ENCODE assay signal across 13 mouse cellular contexts in genomic region chr10:91126618-91127355, GRCm38 (mm10). TPM values are rescaled to one million over a fixed set of nuclear protein-coding genes. Genes with fewer than 3 reads are reported as not detected.
DNase-seq lines count a peak whose midpoint lies in the region; ATAC-seq and TF ChIP-seq lines count a peak whose summit lies in the region.
"Had no signal": no experiment of that assay in that cellular context is flagged by ENCODE, and none has a peak within 500 bp of the region (broad histone marks: within the 10 kb centered on the region; RNA-seq: fewer than 3 reads in every experiment).

No protein-coding gene starts in this region.

- intact Hi-C loops in heart, postnatal 36 days (cut with DNase I): no loop called here

- WGBS in heart, embryonic 12.5 days: 32% methylated on average over 10 of the region's 10 CpGs
- WGBS in kidney, embryonic 16.5 days: 59% methylated on average over 10 of the region's 10 CpGs
- WGBS in hindbrain, postnatal 0 days: 68% methylated on average over 10 of the region's 10 CpGs
- 84% methylated on average over 10 of the region's 10 CpGs for WGBS in forebrain, embryonic 13.5 days

- H3K9me3 ChIP-seq in heart, embryonic 12.5 days (replicated peaks): no peaks in the 10 kb centered on the region
- no peaks in the 10 kb centered on the region for H3K9me3 ChIP-seq in kidney, embryonic 16.5 days (ENCODE audit: low read length)
- H3K9me3 ChIP-seq in hindbrain, postnatal 0 days (ENCODE audit: low read length): no peaks in the 10 kb centered on the region
- peaks cover 3% of the 10 kb centered on the region; the same call in 1 of the 2 replicates for H3K9me3 ChIP-seq in forebrain, embryonic 13.5 days (replicated peaks)
- H3K9me3 ChIP-seq: midbrain, embryonic 12.5 days had no signal

- peaks cover 3% of the 10 kb centered on the region for H3K36me3 ChIP-seq in heart, embryonic 12.5 days
- H3K36me3 ChIP-seq in kidney, embryonic 16.5 days (ENCODE audit: insufficient read depth, low read length): peaks cover 3% of the 10 kb centered on the region
- peaks cover 3% of the 10 kb centered on the region; the same call in 1 of the 2 replicates for H3K36me3 ChIP-seq in hindbrain, postnatal 0 days (ENCODE audit: insufficient read depth, low read length)
- peaks cover 3% of the 10 kb centered on the region for H3K36me3 ChIP-seq in forebrain, embryonic 13.5 days (ENCODE audit: poor library complexity, severe bottlenecking)

- H3K27me3 ChIP-seq in heart, embryonic 12.5 days (replicated peaks): no peaks in the 10 kb centered on the region
- no peaks in the 10 kb centered on the region for H3K27me3 ChIP-seq in kidney, embryonic 16.5 days (ENCODE audit: insufficient read depth, low read length)
- H3K27me3 ChIP-seq in hindbrain, postnatal 0 days (ENCODE audit: insufficient read depth, low read length): no peaks in the 10 kb centered on the region
- H3K27me3 ChIP-seq in forebrain, embryonic 13.5 days: no peaks in the 10 kb centered on the region
- H3K27me3 ChIP-seq: midbrain, embryonic 12.5 days had no signal

- H3K4me2 ChIP-seq in heart, embryonic 12.5 days: no peak overlapping the region
- no peak overlapping the region for H3K4me2 ChIP-seq in kidney, embryonic 16.5 days (replicated peaks; ENCODE audit: low read depth, low read length)
- H3K4me2 ChIP-seq in hindbrain, postnatal 0 days (ENCODE audit: low read depth, low read length): no peak overlapping the region
- H3K4me2 ChIP-seq in forebrain, embryonic 13.5 days: no peak overlapping the region
- H3K4me2 ChIP-seq: midbrain, embryonic 12.5 days had no signal

- no peak for ATAC-seq in heart, embryonic 12.5 days (ENCODE audit: insufficient number of reproducible peaks, low FRiP score)
- ATAC-seq in kidney, embryonic 16.5 days (ENCODE audit: low FRiP score, low TSS enrichment): no peak
- ATAC-seq in hindbrain, postnatal 0 days: no peak
- no peak for ATAC-seq in forebrain, embryonic 13.5 days

- H3K4me3 ChIP-seq in heart, embryonic 12.5 days: no peak overlapping the region
- H3K4me3 ChIP-seq in kidney, embryonic 16.5 days (ENCODE audit: low read length): no peak overlapping the region
- H3K4me3 ChIP-seq in hindbrain, postnatal 0 days (ENCODE audit: low read length): no peak overlapping the region
- no peak overlapping the region for H3K4me3 ChIP-seq in forebrain, embryonic 13.5 days
- H3K4me3 ChIP-seq: midbrain, embryonic 12.5 days had no signal

- H3K27ac ChIP-seq in heart, embryonic 12.5 days (ENCODE audit: poor library complexity, severe bottlenecking): peak overlapping the region; percentile 86
- H3K27ac ChIP-seq in kidney, embryonic 16.5 days (ENCODE audit: low read length): 0 out of 2 replicates have a peak overlapping the region, but pooled peaks have one; percentile 13
- H3K27ac ChIP-seq in hindbrain, postnatal 0 days: no peak overlapping the region
- H3K27ac ChIP-seq in forebrain, embryonic 13.5 days: no peak overlapping the region
- H3K27ac ChIP-seq: midbrain, embryonic 12.5 days had no signal

- H3K4me1 ChIP-seq in heart, embryonic 12.5 days (replicated peaks): peaks cover 18% of the 10 kb centered on the region
- peaks cover 18% of the 10 kb centered on the region for H3K4me1 ChIP-seq in kidney, embryonic 16.5 days (ENCODE audit: insufficient read depth, low read length)
- peaks cover 10% of the 10 kb centered on the region; the same call in 1 of the 2 replicates for H3K4me1 ChIP-seq in hindbrain, postnatal 0 days (ENCODE audit: insufficient read depth, low read length)
- peaks cover 19% of the 10 kb centered on the region for H3K4me1 ChIP-seq in forebrain, embryonic 13.5 days

- no peak overlapping the region for H3K9ac ChIP-seq in heart, embryonic 12.5 days
- no peak overlapping the region for H3K9ac ChIP-seq in kidney, embryonic 16.5 days (replicated peaks; ENCODE audit: low read length)
- H3K9ac ChIP-seq in hindbrain, postnatal 0 days (replicated peaks; ENCODE audit: low read length): no peak overlapping the region
- H3K9ac ChIP-seq in forebrain, embryonic 13.5 days: no peak overlapping the region
- H3K9ac ChIP-seq: midbrain, embryonic 12.5 days had no signal

- DNase-seq in heart, adult 11 months: peak; percentile 92
- no peak for DNase-seq in heart, postnatal 36 days
- DNase-seq in adrenal gland, adult 8-10 months: peak; percentile 29
- DNase-seq in urinary bladder, postnatal 25 days (ENCODE audit: low spot score): no peak
- DNase-seq in hindbrain, postnatal 0 days (ENCODE audit: low spot score): no peak
- DNase-seq: cerebellum, adult 11-12 months; layer of hippocampus, postnatal 36 days; lung, adult 18-20 months; lung, postnatal 4 days had no signal

- no peak for TF ChIP-seq CTCF in hindbrain, postnatal 0 days (IDR thresholded peaks at IDR 0.05; ENCODE audit: low read depth)

RNA-seq across cellular contexts. Expression of gene Slc25a3, which starts 2.9 kb away (rescaled TPM):
- 1,000 to 10,000 TPM; 2,503 to 2,587 TPM for total RNA-seq in heart, postnatal 36 days (2021)
- total RNA-seq in adrenal gland, adult 8-10 months (2022): 1,000 to 10,000 TPM in 2 of 4 experiments, 100 to 1,000 TPM in 2; 882 to 1,292 (median 1,071) TPM
- 782 and 785 TPM in 2 replicates for polyA plus RNA-seq in heart, embryonic 12.5 days (2016; fragmentation: Nextera tagmentation; extraction: Ambion mirVana)
- polyA plus RNA-seq in kidney, embryonic 16.5 days (2015; fragmentation: Nextera tagmentation; extraction: Ambion mirVana): 673 and 685 TPM in 2 replicates
- total RNA-seq in hindbrain, postnatal 0 days (2014; rRNA removed): 445 and 451 TPM in 2 replicates
- 718 and 736 TPM in 2 replicates for polyA plus RNA-seq in hindbrain, postnatal 0 days (2015; fragmentation: Nextera tagmentation; extraction: Ambion mirVana)
- polyA plus RNA-seq in forebrain, embryonic 13.5 days (2015; fragmentation: Nextera tagmentation; extraction: Ambion mirVana): 439 and 465 TPM in 2 replicates

RNA-seq across cellular contexts. Expression of gene Ikbip, which starts 44.0 kb away (rescaled TPM):
- 10 to 100 TPM; 16.7 to 19.5 TPM for total RNA-seq in heart, postnatal 36 days (2021)
- total RNA-seq in adrenal gland, adult 8-10 months (2022): 10 to 100 TPM; 31.9 to 51.4 (median 42.2) TPM
- 46.7 and 49.6 TPM in 2 replicates for polyA plus RNA-seq in heart, embryonic 12.5 days (2016; fragmentation: Nextera tagmentation; extraction: Ambion mirVana)
- polyA plus RNA-seq in kidney, embryonic 16.5 days (2015; fragmentation: Nextera tagmentation; extraction: Ambion mirVana): 37.6 and 39.3 TPM in 2 replicates
- 10.5 and 11.3 TPM in 2 replicates for total RNA-seq in hindbrain, postnatal 0 days (2014; rRNA removed)
- 16.6 and 21.5 TPM in 2 replicates for polyA plus RNA-seq in hindbrain, postnatal 0 days (2015; fragmentation: Nextera tagmentation; extraction: Ambion mirVana)
- polyA plus RNA-seq in forebrain, embryonic 13.5 days (2015; fragmentation: Nextera tagmentation; extraction: Ambion mirVana): 13.0 and 14.7 TPM in 2 replicates

RNA-seq across cellular contexts. Expression of gene Apaf1, which starts 44.2 kb away (rescaled TPM):
- total RNA-seq in heart, postnatal 36 days (2021): 1 to 10 TPM; 7.8 to 8.2 TPM
- 10 to 100 TPM in 1 of 4 experiments, 1 to 10 TPM in 3; 5.5 to 15.8 (median 9.4) TPM for total RNA-seq in adrenal gland, adult 8-10 months (2022)
- polyA plus RNA-seq in heart, embryonic 12.5 days (2016; fragmentation: Nextera tagmentation; extraction: Ambion mirVana): 22.0 and 23.1 TPM in 2 replicates
- 15.8 and 18.8 TPM in 2 replicates for polyA plus RNA-seq in kidney, embryonic 16.5 days (2015; fragmentation: Nextera tagmentation; extraction: Ambion mirVana)
- total RNA-seq in hindbrain, postnatal 0 days (2014; rRNA removed): 32.1 and 38.9 TPM in 2 replicates
- polyA plus RNA-seq in hindbrain, postnatal 0 days (2015; fragmentation: Nextera tagmentation; extraction: Ambion mirVana): 11.0 and 13.8 TPM in 2 replicates
- polyA plus RNA-seq in forebrain, embryonic 13.5 days (2015; fragmentation: Nextera tagmentation; extraction: Ambion mirVana): 19.8 and 20.2 TPM in 2 replicates

RNA-seq across cellular contexts. Expression of gene Tmpo, which starts 54.3 kb away (rescaled TPM):
- total RNA-seq in heart, postnatal 36 days (2021): 10 to 100 TPM; 37.8 to 46.3 TPM
- 100 to 1,000 TPM in 2 of 4 experiments, 10 to 100 TPM in 2; 81.5 to 150 (median 108) TPM for total RNA-seq in adrenal gland, adult 8-10 months (2022)
- polyA plus RNA-seq in heart, embryonic 12.5 days (2016; fragmentation: Nextera tagmentation; extraction: Ambion mirVana): 203 and 212 TPM in 2 replicates
- 191 and 202 TPM in 2 replicates for polyA plus RNA-seq in kidney, embryonic 16.5 days (2015; fragmentation: Nextera tagmentation; extraction: Ambion mirVana)
- total RNA-seq in hindbrain, postnatal 0 days (2014; rRNA removed): 102 and 110 TPM in 2 replicates
- 66.9 and 72.1 TPM in 2 replicates for polyA plus RNA-seq in hindbrain, postnatal 0 days (2015; fragmentation: Nextera tagmentation; extraction: Ambion mirVana)
- polyA plus RNA-seq in forebrain, embryonic 13.5 days (2015; fragmentation: Nextera tagmentation; extraction: Ambion mirVana): 250 and 265 TPM in 2 replicates

Comparison
In these comparisons a context has a peak if more than half of its experiments do, and no peak if none do; other contexts are left out.
1. DNase-seq: peak in heart, adult 11 months (single experiment) and adrenal gland, adult 8-10 months (single experiment); none in heart, postnatal 36 days (0 of 2), urinary bladder, postnatal 25 days (single experiment) and hindbrain, postnatal 0 days (single experiment).
2. H3K27ac ChIP-seq: peak in heart, embryonic 12.5 days (single experiment) and kidney, embryonic 16.5 days (single experiment); none in hindbrain, postnatal 0 days (single experiment) and forebrain, embryonic 13.5 days (single experiment).